8 mouse cellular contexts compared by ENCODE assay signal in the genomic region with DNA sequence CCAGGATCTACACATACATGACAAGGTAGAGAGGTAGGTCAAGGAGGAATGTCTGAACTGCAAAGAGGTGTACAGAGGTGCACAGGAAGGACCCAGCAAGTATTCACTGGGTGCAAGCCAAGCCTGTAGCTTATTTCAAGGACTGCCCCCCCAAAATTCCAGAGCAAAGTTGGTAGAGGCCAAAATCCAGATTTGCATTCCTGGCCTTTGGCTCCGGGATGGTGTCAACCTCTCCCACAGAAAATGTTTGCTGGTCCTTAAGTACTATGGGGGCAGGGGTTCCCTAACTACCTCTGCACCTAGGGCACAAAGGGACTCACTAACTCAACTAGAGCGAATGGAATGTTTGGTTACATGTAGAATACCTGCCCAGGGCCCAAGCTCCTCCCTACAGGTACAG. TPM values are rescaled to one million over a fixed set of nuclear protein-coding genes. Genes with fewer than 3 reads are reported as not detected.
DNase-seq lines count a peak whose midpoint lies in the region; ATAC-seq and TF ChIP-seq lines count a peak whose summit lies in the region.
"Had no signal": no experiment of that assay in that cellular context is flagged by ENCODE, and none has a peak within 500 bp of the region (broad histone marks: within the 10 kb centered on the region; RNA-seq: fewer than 3 reads in every experiment).

No protein-coding gene starts in this region.

- peak overlapping the region; percentile 99 for H3K4me3 ChIP-seq in ES-Bruce4 (ENCODE audit: low read depth, low read length)
- H3K4me3 ChIP-seq in hindbrain, embryonic 13.5 days, result peak overlapping the region; percentile 63; the same call in 1 of the 2 replicates
- H3K4me3 ChIP-seq in lung, embryonic 15.5 days, result peak overlapping the region; percentile 90

- intact Hi-C loops in gastrocnemius, postnatal 36 days (cut with DNase I), result loop anchor here (5.0 kb wide), 1 partner anchor 40 kb away; no protein-coding TSS in a partner anchor

- DNase-seq in 3T3-L1 (ENCODE audit: low read depth, low spot score), result peak; percentile 38
- no peak for DNase-seq in gastrocnemius, postnatal 36 days
- DNase-seq in urinary bladder, postnatal 10 days (ENCODE audit: low spot score), result no peak

- no peak for TF ChIP-seq EP300 in ES-Bruce4 (IDR thresholded peaks at IDR 0.05; ENCODE audit: insufficient read depth, low read depth, low read length)

- WGBS in hindbrain, embryonic 13.5 days, result 76% methylated on average over 2 of the region's 2 CpGs
- WGBS in lung, embryonic 15.5 days, result 40% methylated on average over 2 of the region's 2 CpGs

- no peaks in the 10 kb centered on the region for H3K27me3 ChIP-seq in ES-Bruce4 (ENCODE audit: control insufficient read depth, insufficient read depth, low read length, poor library complexity, severe bottlenecking)
- no peaks in the 10 kb centered on the region for H3K27me3 ChIP-seq in hindbrain, embryonic 13.5 days
- H3K27me3 ChIP-seq in lung, embryonic 15.5 days, result no peaks in the 10 kb centered on the region

- H3K4me1 ChIP-seq in ES-Bruce4 (ENCODE audit: control insufficient read depth, insufficient read depth, low read length), result peaks cover 1% of the 10 kb centered on the region
- peaks cover 54% of the 10 kb centered on the region for H3K4me1 ChIP-seq in hindbrain, embryonic 13.5 days (replicated peaks)
- peaks cover 42% of the 10 kb centered on the region for H3K4me1 ChIP-seq in lung, embryonic 15.5 days

- no peaks in the 10 kb centered on the region for H3K9me3 ChIP-seq in ES-Bruce4 (replicated peaks; ENCODE audit: control insufficient read depth, insufficient read depth, low read length, poor library complexity, severe bottlenecking)
- H3K9me3 ChIP-seq in hindbrain, embryonic 13.5 days, result no peaks in the 10 kb centered on the region
- H3K9me3 ChIP-seq in lung, embryonic 15.5 days, result no peaks in the 10 kb centered on the region

- no peak for TF ChIP-seq CTCF in ES-Bruce4 (IDR thresholded peaks at IDR 0.05; ENCODE audit: low read depth, low read length)

- H3K36me3 ChIP-seq in ES-Bruce4 (ENCODE audit: control insufficient read depth, insufficient read depth, low read length, poor library complexity, severe bottlenecking), result peaks cover 11% of the 10 kb centered on the region
- no peaks in the 10 kb centered on the region for H3K36me3 ChIP-seq in hindbrain, embryonic 13.5 days
- H3K36me3 ChIP-seq in lung, embryonic 15.5 days, result peaks cover 16% of the 10 kb centered on the region

- no peak overlapping the region for H3K27ac ChIP-seq in ES-Bruce4 (ENCODE audit: insufficient read depth, low read length)
- H3K27ac ChIP-seq in hindbrain, embryonic 13.5 days, result peak overlapping the region; percentile 83
- peak overlapping the region; percentile 93 for H3K27ac ChIP-seq in lung, embryonic 15.5 days

- H3K9ac ChIP-seq in ES-Bruce4 (ENCODE audit: low read depth, poor library complexity, severe bottlenecking), result peak overlapping the region; percentile 85; the same call in 1 of the 2 replicates
- peak overlapping the region; percentile 65 for H3K9ac ChIP-seq in hindbrain, embryonic 13.5 days
- peak overlapping the region; percentile 74 for H3K9ac ChIP-seq in lung, embryonic 15.5 days

- no peak for TF ChIP-seq POLR2A in ES-Bruce4 (IDR thresholded peaks at IDR 0.05; ENCODE audit: insufficient read depth, low read length)

- H3K4me2 ChIP-seq in hindbrain, embryonic 13.5 days, result peak overlapping the region; percentile 83
- H3K4me2 ChIP-seq in lung, embryonic 15.5 days, result peak overlapping the region; percentile 67

- ATAC-seq in hindbrain, embryonic 13.5 days (ENCODE audit: low FRiP score), result no peak
- no peak for ATAC-seq in lung, embryonic 15.5 days (ENCODE audit: borderline replicate concordance, extremely low read depth, low FRiP score, low TSS enrichment)
- ATAC-seq in granulocyte monocyte progenitor cell, adult 5-6 weeks (replicated peaks; ENCODE audit: poor library complexity, severe bottlenecking), result no peak

RNA-seq across cellular contexts. Expression of a gene that starts 1.9 kb away (rescaled TPM):
- 27.0 and 28.0 TPM in 2 replicates for polyA plus RNA-seq in ES-Bruce4 (2011; ENCODE audit: insufficient read depth, insufficient read length, low read depth, missing spikeins)
- polyA plus RNA-seq in hindbrain, embryonic 13.5 days (2015; fragmentation: Nextera tagmentation; extraction: Ambion mirVana), result 8.9 and 9.1 TPM in 2 replicates
- polyA plus RNA-seq in lung, embryonic 15.5 days (2015; fragmentation: Nextera tagmentation; extraction: Ambion mirVana), result 28.1 and 31.2 TPM in 2 replicates
- total RNA-seq in gastrocnemius, postnatal 36 days (2021), result under 1 TPM; 0.48 to 0.69 TPM
- 32.0 and 45.2 TPM in 2 replicates for total RNA-seq in granulocyte monocyte progenitor cell, adult 5-6 weeks (2014; fragmentation: Nextera tagmentation)
- total RNA-seq in granulocyte monocyte progenitor cell, adult 5-6 weeks (2017), result 7.5 and 9.9 TPM in 2 replicates

RNA-seq across cellular contexts. Expression of a gene that starts 9.1 kb away (rescaled TPM):
- 4.0 and 5.1 TPM in 2 replicates for polyA plus RNA-seq in ES-Bruce4 (2011; ENCODE audit: insufficient read depth, insufficient read length, low read depth, missing spikeins)
- polyA plus RNA-seq in hindbrain, embryonic 13.5 days (2015; fragmentation: Nextera tagmentation; extraction: Ambion mirVana), result 14.8 and 15.6 TPM in 2 replicates
- polyA plus RNA-seq in lung, embryonic 15.5 days (2015; fragmentation: Nextera tagmentation; extraction: Ambion mirVana), result 2.1 and 2.9 TPM in 2 replicates
- total RNA-seq in gastrocnemius, postnatal 36 days (2021), result under 1 TPM; 0.27 to 0.28 TPM
- total RNA-seq in granulocyte monocyte progenitor cell, adult 5-6 weeks (2014; fragmentation: Nextera tagmentation), result 1.8 and 7.0 TPM in 2 replicates
- 2.4 TPM in 1 of 2 replicates, not detected in the other for total RNA-seq in granulocyte monocyte progenitor cell, adult 5-6 weeks (2017)

RNA-seq across cellular contexts. Expression of a gene that starts 16.2 kb away (rescaled TPM):
- not detected in 2 replicates for polyA plus RNA-seq in ES-Bruce4 (2011; ENCODE audit: insufficient read depth, insufficient read length, low read depth, missing spikeins)
- 0.43 and 0.55 TPM in 2 replicates for polyA plus RNA-seq in hindbrain, embryonic 13.5 days (2015; fragmentation: Nextera tagmentation; extraction: Ambion mirVana)
- 0.20 and 0.22 TPM in 2 replicates for polyA plus RNA-seq in lung, embryonic 15.5 days (2015; fragmentation: Nextera tagmentation; extraction: Ambion mirVana)
- not detected for total RNA-seq in gastrocnemius, postnatal 36 days (2021)
- not detected in 2 replicates for total RNA-seq in granulocyte monocyte progenitor cell, adult 5-6 weeks (2014; fragmentation: Nextera tagmentation)
- total RNA-seq in granulocyte monocyte progenitor cell, adult 5-6 weeks (2017), result not detected in 2 replicates
- total RNA-seq: adrenal gland, postnatal 10 days had no signal

RNA-seq across cellular contexts. Expression of a gene that starts 20.9 kb away (rescaled TPM):
- polyA plus RNA-seq in ES-Bruce4 (2011; ENCODE audit: insufficient read depth, insufficient read length, low read depth, missing spikeins), result not detected in 2 replicates
- polyA plus RNA-seq in hindbrain, embryonic 13.5 days (2015; fragmentation: Nextera tagmentation; extraction: Ambion mirVana), result 1.5 and 1.7 TPM in 2 replicates
- 0.81 and 0.91 TPM in 2 replicates for polyA plus RNA-seq in lung, embryonic 15.5 days (2015; fragmentation: Nextera tagmentation; extraction: Ambion mirVana)
- total RNA-seq in gastrocnemius, postnatal 36 days (2021), result not detected
- total RNA-seq in granulocyte monocyte progenitor cell, adult 5-6 weeks (2014; fragmentation: Nextera tagmentation), result not detected in 2 replicates
- not detected in 2 replicates for total RNA-seq in granulocyte monocyte progenitor cell, adult 5-6 weeks (2017)

RNA-seq across cellular contexts. Expression of a gene that starts 35.7 kb away (rescaled TPM):
- polyA plus RNA-seq in ES-Bruce4 (2011; ENCODE audit: insufficient read depth, insufficient read length, low read depth, missing spikeins), result 8.3 and 9.5 TPM in 2 replicates
- 14.2 and 16.8 TPM in 2 replicates for polyA plus RNA-seq in hindbrain, embryonic 13.5 days (2015; fragmentation: Nextera tagmentation; extraction: Ambion mirVana)
- 26.4 and 29.1 TPM in 2 replicates for polyA plus RNA-seq in lung, embryonic 15.5 days (2015; fragmentation: Nextera tagmentation; extraction: Ambion mirVana)
- total RNA-seq in gastrocnemius, postnatal 36 days (2021), result 10 to 100 TPM; 10.8 to 11.8 TPM
- 8.4 and 15.5 TPM in 2 replicates for total RNA-seq in granulocyte monocyte progenitor cell, adult 5-6 weeks (2014; fragmentation: Nextera tagmentation)
- 11.5 and 15.2 TPM in 2 replicates for total RNA-seq in granulocyte monocyte progenitor cell, adult 5-6 weeks (2017)
